Mouse (Mus musculus) testis, adult 2 months (tissue): Measurements from ENCODE around the gene 1700001O22Rik.

ENCODE experiments used
- CTCF ChIP-seq: fragments of 200-500 bp; IDR thresholded peaks from 2 replicates; pipeline ENCODE4 v1.5.1; 2012; ENCODE audit warnings: low read depth, mild to moderate bottlenecking, inconsistent platforms, low read length, moderate library complexity; ENCODE audit not compliant: control insufficient read depth, insufficient read depth, insufficient replicate concordance
- POLR2A ChIP-seq: fragments of 200-500 bp; IDR thresholded peaks from 2 replicates; pipeline ENCODE4 v1.6.1; 2012; ENCODE audit warnings: low read depth, mild to moderate bottlenecking, inconsistent platforms, low read length, moderate library complexity; ENCODE audit not compliant: control insufficient read depth

DNA sequence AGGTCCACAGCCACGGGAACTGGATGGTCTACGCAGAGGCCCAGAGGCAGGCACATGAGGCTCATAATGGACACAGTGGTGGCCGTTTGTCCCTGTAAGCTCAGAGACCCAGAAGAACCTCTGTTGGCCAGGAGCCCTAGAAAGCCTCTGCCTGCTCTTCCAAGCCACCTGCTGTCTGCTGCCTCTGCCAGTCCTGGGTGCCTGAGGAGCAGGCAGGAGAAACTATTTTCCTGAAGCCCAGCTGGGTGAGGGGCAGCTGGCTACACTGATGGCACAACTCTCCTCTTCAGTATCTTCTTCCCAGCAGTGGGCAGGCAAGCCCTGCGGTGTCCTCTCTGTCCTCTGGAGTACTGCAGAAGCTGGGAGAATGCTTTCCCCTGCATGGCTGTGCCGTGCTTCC, 37.0 kb downstream of the 1700001O22Rik start:
- no peak for TF ChIP-seq CTCF
- no peak for TF ChIP-seq POLR2A
